Mouse (Mus musculus): ENCODE data around the gene Zbtb25. TPM values are rescaled to one million over a fixed set of nuclear protein-coding genes. Genes with fewer than 3 reads are reported as not detected.

Zbtb25 gene
- polyA plus RNA-seq, 1 experiment from 2014 or later, result 9.4 TPM

GRCm38 (mm10) chr12:76360868-76361267, 8.5 kb downstream of the Zbtb25 start:
- WGBS, result 80% methylated on average over 1 of the region's 1 CpGs
- no peaks in the 10 kb centered on the region for H3K27me3 ChIP-seq (replicated peaks; ENCODE audit: control insufficient read depth, insufficient read depth, low read length)
- H3K4me2 ChIP-seq (ENCODE audit: low read depth, low read length), result no peak overlapping the region
- H3K4me3 ChIP-seq (ENCODE audit: low read length), result no peak overlapping the region
- no peaks in the 10 kb centered on the region for H3K36me3 ChIP-seq (ENCODE audit: control insufficient read depth, insufficient read depth, low read length)
- H3K9ac ChIP-seq (ENCODE audit: low read depth, low read length), result no peak overlapping the region
- no peaks in the 10 kb centered on the region for H3K9me3 ChIP-seq (ENCODE audit: control insufficient read depth, low read length)
- ATAC-seq, result no peak
- H3K27ac ChIP-seq (ENCODE audit: low read length), result no peak overlapping the region
- H3K4me1 ChIP-seq (ENCODE audit: control insufficient read depth, insufficient read depth, low read length), result no peaks in the 10 kb centered on the region

GRCm38 (mm10) chr12:76349680-76350220, 19.7 kb downstream of the Zbtb25 start:
- no peaks in the 10 kb centered on the region for H3K27me3 ChIP-seq (replicated peaks; ENCODE audit: control insufficient read depth, insufficient read depth, low read length)
- H3K4me2 ChIP-seq (ENCODE audit: low read depth, low read length), result no peak overlapping the region
- H3K9me3 ChIP-seq (ENCODE audit: control insufficient read depth, low read length), result no peaks in the 10 kb centered on the region
- no peak overlapping the region for H3K9ac ChIP-seq (ENCODE audit: low read depth, low read length)
- peaks cover 9% of the 10 kb centered on the region for H3K36me3 ChIP-seq (ENCODE audit: control insufficient read depth, insufficient read depth, low read length)
- no peaks in the 10 kb centered on the region for H3K4me1 ChIP-seq (ENCODE audit: control insufficient read depth, insufficient read depth, low read length)
- 85% methylated on average over 8 of the region's 8 CpGs for WGBS
- no peak for ATAC-seq
- no peak overlapping the region for H3K4me3 ChIP-seq (ENCODE audit: low read length)
- no peak overlapping the region for H3K27ac ChIP-seq (ENCODE audit: low read length)

DNA sequence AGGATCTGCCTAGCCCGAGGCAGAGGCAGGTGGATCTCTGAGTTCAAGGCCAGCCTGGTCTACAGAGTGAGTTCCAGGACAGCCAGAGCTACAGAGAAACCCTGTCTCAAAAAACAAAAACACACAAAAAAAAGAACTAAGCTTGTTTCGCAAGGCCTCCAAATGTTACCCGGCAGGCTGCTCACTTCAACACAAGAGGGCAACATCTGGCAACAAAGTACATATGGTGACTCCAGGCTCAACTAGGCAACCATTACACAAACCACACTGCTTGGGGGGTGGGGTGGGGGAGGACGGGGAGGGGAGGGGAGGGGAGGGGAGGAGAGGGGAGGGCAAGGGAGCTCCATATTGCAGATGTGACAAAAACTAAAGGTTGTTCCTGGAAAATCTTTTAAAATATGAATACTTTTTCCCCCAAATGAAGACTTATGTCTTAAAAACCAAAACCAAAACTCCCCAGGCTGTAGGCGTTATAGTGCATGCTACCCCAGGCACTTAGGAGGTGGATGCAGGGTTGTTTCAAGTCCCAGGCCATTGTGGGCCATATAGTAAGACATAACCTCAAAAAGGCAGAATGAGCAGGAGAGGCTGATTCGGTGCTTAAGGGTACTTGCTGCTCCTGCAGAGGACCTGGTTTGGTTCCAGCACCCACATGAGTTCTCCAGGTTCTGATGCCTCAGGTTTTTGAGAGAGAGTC, 23.5 kb downstream of the Zbtb25 start:
- 74% methylated on average over 6 of the region's 6 CpGs for WGBS
- Histone ChIP-seq H3K27ac (ENCODE audit: low read length) (no peak overlapping the region), H3K9ac (ENCODE audit: low read depth, low read length) (no peak overlapping the region), H3K4me3 (ENCODE audit: low read length) (no peak overlapping the region), H3K4me2 (ENCODE audit: low read depth, low read length) (no peak overlapping the region), H3K36me3 (ENCODE audit: control insufficient read depth, insufficient read depth, low read length) (peaks cover 9% of the 10 kb centered on the region), H3K27me3 (replicated peaks; ENCODE audit: control insufficient read depth, insufficient read depth, low read length) (no peaks in the 10 kb centered on the region), H3K9me3 (ENCODE audit: control insufficient read depth, low read length) (no peaks in the 10 kb centered on the region), H3K4me1 (ENCODE audit: control insufficient read depth, insufficient read depth, low read length) (no peaks in the 10 kb centered on the region)
- ATAC-seq, result no peak

DNA sequence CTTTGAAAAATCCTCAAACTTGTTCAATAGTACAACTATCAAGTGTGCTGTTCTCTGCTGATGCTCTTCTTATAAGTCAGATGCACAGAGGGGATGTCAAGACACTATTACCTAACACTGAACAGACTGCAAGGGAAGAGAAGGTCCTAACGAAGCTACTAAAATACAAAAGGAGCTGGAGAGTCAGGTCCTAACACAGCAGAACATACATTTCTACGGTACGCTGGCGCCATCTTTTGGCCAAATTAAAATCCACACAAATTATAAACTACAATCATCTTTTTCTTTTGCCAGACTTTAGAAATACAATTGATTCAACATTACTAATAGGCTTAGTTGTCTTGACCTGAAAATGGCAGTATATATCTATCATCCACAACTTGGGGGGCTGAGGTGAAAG, 28.3 kb downstream of the Zbtb25 start:
- no peaks in the 10 kb centered on the region for H3K4me1 ChIP-seq (ENCODE audit: control insufficient read depth, insufficient read depth, low read length)
- no peaks in the 10 kb centered on the region for H3K27me3 ChIP-seq (replicated peaks; ENCODE audit: control insufficient read depth, insufficient read depth, low read length)
- H3K27ac ChIP-seq (ENCODE audit: low read length), result no peak overlapping the region
- WGBS, result 5% methylated on average over 4 of the region's 4 CpGs
- H3K4me3 ChIP-seq (ENCODE audit: low read length), result no peak overlapping the region
- 0 out of 2 replicates have a peak, but pooled peaks have one; percentile 38 for ATAC-seq
- H3K9me3 ChIP-seq (ENCODE audit: control insufficient read depth, low read length), result no peaks in the 10 kb centered on the region
- no peak overlapping the region for H3K9ac ChIP-seq (ENCODE audit: low read depth, low read length)
- no peak overlapping the region for H3K4me2 ChIP-seq (ENCODE audit: low read depth, low read length)
- H3K36me3 ChIP-seq (ENCODE audit: control insufficient read depth, insufficient read depth, low read length), result 0 out of 2 replicates have a peak, but pooled peaks cover under 1% of the 10 kb centered on the region

- no peak overlapping the region for H3K27ac ChIP-seq (ENCODE audit: low read length)
- no peaks in the 10 kb centered on the region for H3K27me3 ChIP-seq (replicated peaks; ENCODE audit: control insufficient read depth, insufficient read depth, low read length)
- no peak for ATAC-seq
- no peak overlapping the region for H3K4me2 ChIP-seq (ENCODE audit: low read depth, low read length)
- no peak overlapping the region for H3K4me3 ChIP-seq (ENCODE audit: low read length)
- H3K4me1 ChIP-seq (ENCODE audit: control insufficient read depth, insufficient read depth, low read length), result no peaks in the 10 kb centered on the region
- no peaks in the 10 kb centered on the region for H3K36me3 ChIP-seq (ENCODE audit: control insufficient read depth, insufficient read depth, low read length)
- WGBS, result 74% methylated on average over 17 of the region's 17 CpGs
- no peak overlapping the region for H3K9ac ChIP-seq (ENCODE audit: low read depth, low read length)
- no peaks in the 10 kb centered on the region for H3K9me3 ChIP-seq (ENCODE audit: control insufficient read depth, low read length)
Measured at GRCm38 (mm10) chr12:76336111-76336965, 33.1 kb downstream of the Zbtb25 start.

GRCm38 (mm10) chr12:76335641-76336040, 33.8 kb downstream of the Zbtb25 start:
- no peak overlapping the region for H3K27ac ChIP-seq (ENCODE audit: low read length)
- no peak overlapping the region for H3K4me3 ChIP-seq (ENCODE audit: low read length)
- no peak overlapping the region for H3K9ac ChIP-seq (ENCODE audit: low read depth, low read length)
- no peaks in the 10 kb centered on the region for H3K36me3 ChIP-seq (ENCODE audit: control insufficient read depth, insufficient read depth, low read length)
- H3K9me3 ChIP-seq (ENCODE audit: control insufficient read depth, low read length), result no peaks in the 10 kb centered on the region
- WGBS, result 84% methylated on average over 5 of the region's 5 CpGs
- ATAC-seq, result no peak
- no peaks in the 10 kb centered on the region for H3K4me1 ChIP-seq (ENCODE audit: control insufficient read depth, insufficient read depth, low read length)
- no peak overlapping the region for H3K4me2 ChIP-seq (ENCODE audit: low read depth, low read length)
- H3K27me3 ChIP-seq (replicated peaks; ENCODE audit: control insufficient read depth, insufficient read depth, low read length), result no peaks in the 10 kb centered on the region

DNA sequence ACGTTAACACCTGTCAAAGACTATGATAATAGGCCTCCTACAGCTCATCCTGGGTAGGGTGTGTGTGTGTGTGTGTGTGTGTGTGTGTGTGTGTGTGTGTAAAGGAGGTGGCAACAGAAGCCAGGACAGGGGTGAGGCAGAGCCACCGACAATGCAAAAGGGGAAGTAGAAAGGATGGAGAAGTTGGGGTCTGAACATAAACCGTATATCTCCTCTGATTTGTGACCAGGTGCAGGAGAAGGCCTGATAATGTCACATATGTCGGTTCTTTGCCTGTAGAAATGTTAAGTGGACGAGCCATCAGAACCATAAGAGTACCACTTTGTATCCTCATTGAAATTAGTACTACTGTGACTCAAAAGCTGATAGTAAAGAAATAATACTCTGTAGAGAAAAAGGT, 35.7 kb downstream of the Zbtb25 start:
- ATAC-seq, result no peak
- Histone ChIP-seq H3K27ac (ENCODE audit: low read length) (no peak overlapping the region), H3K27me3 (replicated peaks; ENCODE audit: control insufficient read depth, insufficient read depth, low read length) (no peaks in the 10 kb centered on the region), H3K4me3 (ENCODE audit: low read length) (no peak overlapping the region), H3K9me3 (ENCODE audit: control insufficient read depth, low read length) (no peaks in the 10 kb centered on the region), H3K4me1 (ENCODE audit: control insufficient read depth, insufficient read depth, low read length) (no peaks in the 10 kb centered on the region), H3K9ac (ENCODE audit: low read depth, low read length) (no peak overlapping the region), H3K36me3 (ENCODE audit: control insufficient read depth, insufficient read depth, low read length) (no peaks in the 10 kb centered on the region), H3K4me2 (ENCODE audit: low read depth, low read length) (no peak overlapping the region)
- 88% methylated on average over 5 of the region's 5 CpGs for WGBS

DNA sequence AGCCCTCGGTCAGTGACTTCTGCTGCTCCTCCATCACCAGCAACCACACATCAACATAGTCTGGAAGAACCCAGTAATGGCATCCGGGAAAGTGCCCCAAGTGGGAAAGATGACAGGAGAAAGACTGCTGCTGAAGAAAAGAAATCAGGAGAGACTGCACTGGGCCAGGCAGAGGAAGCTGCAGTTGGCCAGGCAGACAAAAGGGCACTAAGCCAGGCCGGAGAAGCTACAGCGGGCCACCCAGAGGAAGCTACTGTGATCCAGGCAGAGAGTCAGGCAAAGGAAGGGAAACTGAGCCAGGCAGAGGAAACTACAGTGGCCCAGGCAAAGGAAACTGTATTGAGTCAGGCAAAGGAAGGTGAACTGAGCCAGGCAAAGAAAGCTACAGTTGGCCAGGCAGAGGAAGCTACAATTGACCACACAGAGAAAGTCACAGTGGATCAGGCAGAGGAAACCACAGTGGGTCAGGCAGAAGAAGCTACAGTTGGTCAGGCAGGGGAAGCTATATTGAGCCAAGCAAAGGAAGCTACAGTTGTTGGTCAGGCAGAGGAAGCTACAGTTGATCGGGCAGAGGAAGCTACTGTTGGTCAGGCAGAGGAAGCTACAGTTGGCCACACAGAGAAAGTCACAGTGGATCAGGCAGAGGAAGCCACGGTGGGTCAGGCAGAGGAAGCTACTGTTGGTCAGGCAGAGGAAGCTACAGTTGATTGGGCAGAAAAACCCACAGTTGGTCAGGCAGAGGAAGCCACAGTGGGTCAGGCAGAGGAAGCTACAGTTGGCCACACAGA, 40.6 kb downstream of the Zbtb25 start:
- Histone ChIP-seq H3K4me1 (ENCODE audit: control insufficient read depth, insufficient read depth, low read length) (peaks cover 4% of the 10 kb centered on the region; the same call in 1 of the 2 replicates), H3K36me3 (ENCODE audit: control insufficient read depth, insufficient read depth, low read length) (no peaks in the 10 kb centered on the region), H3K4me2 (ENCODE audit: low read depth, low read length) (no peak overlapping the region), H3K9me3 (ENCODE audit: control insufficient read depth, low read length) (no peaks in the 10 kb centered on the region), H3K9ac (ENCODE audit: low read depth, low read length) (no peak overlapping the region), H3K4me3 (ENCODE audit: low read length) (no peak overlapping the region), H3K27me3 (replicated peaks; ENCODE audit: control insufficient read depth, insufficient read depth, low read length) (no peaks in the 10 kb centered on the region), H3K27ac (ENCODE audit: low read length) (no peak overlapping the region)
- no peak for ATAC-seq
- 86% methylated on average over 6 of the region's 6 CpGs for WGBS
